Mouse (Mus musculus) embryonic fibroblast, embryonic 13.5 days (primary cell): ENCODE measurements around the gene Zbed5. TPM values are rescaled to one million over a fixed set of nuclear protein-coding genes. Genes with fewer than 3 reads are reported as not detected.
"Not testable (repeated sequence)": the region's sequence is repeated elsewhere in the genome, so short reads cannot be mapped to it uniquely, and the experiment has no call there.

Experiments
- H3K27ac ChIP-seq: 2 replicates; pipeline ENCODE4 v1.5.1; 2012; ENCODE audit warnings: low read length, control low read depth, inconsistent platforms; ENCODE audit not compliant: insufficient read depth
- H3K4me1 ChIP-seq: 2 replicates; pipeline ENCODE4 v1.6.1; 2011; ENCODE audit warnings: low read length; ENCODE audit not compliant: control insufficient read depth, insufficient read depth
- H3K4me3 ChIP-seq: 2 replicates; pipeline ENCODE4 v1.5.1; 2011; ENCODE audit warnings: mild to moderate bottlenecking, control low read depth, low read length; ENCODE audit not compliant: insufficient read depth
- CTCF ChIP-seq: IDR thresholded peaks from 2 replicates; pipeline ENCODE4 v1.5.1; 2011; ENCODE audit warnings: mild to moderate bottlenecking, control low read depth, low read length, moderate library complexity, borderline replicate concordance; ENCODE audit not compliant: insufficient read depth
- POLR2A ChIP-seq: IDR thresholded peaks from 2 replicates; pipeline ENCODE4 v1.6.1; 2011; ENCODE audit warnings: low read depth, mild to moderate bottlenecking, control low read depth, low read length, moderate library complexity
- polyA plus RNA-seq: library from polyadenylated mRNA; stranded (reverse); fragments of >200 nt; gene quantifications from 2 replicates; pipeline ENCODE4 v1.2.4, GENCODE M21; 2011; ENCODE audit warnings: low read depth; ENCODE audit not compliant: missing spikeins, insufficient read length

Gene Zbed5
- polyA plus RNA-seq, 1 experiment = 3.4 TPM

DNA sequence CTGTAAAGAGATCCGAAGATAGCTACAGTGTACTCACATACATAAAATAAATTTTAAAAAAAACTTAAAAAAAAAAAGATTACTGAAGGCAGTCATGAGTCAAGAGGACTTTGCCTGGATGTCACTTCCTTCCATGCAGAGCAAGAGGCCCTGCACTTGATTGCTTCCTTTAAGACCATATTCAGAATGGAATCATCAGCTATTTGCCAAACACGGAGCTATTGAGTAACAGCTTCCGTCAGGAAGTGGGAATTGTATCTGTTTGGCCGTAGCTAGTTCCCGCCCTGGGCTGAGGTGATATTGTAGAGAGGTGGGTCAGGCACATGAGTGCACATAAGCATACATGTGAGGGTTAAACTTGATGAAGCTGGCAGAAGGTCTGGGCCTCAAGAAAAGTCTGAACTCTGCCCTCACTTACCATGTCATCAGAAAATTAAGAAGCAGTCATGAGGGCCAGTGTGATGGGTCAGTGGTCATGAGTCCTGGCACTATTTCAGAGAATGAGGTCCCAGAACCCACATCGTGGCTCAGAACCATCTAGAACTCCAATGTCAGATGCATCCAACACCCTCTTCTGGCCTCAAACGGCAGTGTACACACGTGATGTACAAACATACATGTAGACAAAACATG is 29.4 kb downstream of the Zbed5 start:
- Histone ChIP-seq H3K4me1 (no peaks in the 10 kb centered on the region), H3K27ac (no peak overlapping the region), H3K4me3 (no peak overlapping the region)
- no peak for TF ChIP-seq CTCF
- TF ChIP-seq POLR2A = no peak

DNA sequence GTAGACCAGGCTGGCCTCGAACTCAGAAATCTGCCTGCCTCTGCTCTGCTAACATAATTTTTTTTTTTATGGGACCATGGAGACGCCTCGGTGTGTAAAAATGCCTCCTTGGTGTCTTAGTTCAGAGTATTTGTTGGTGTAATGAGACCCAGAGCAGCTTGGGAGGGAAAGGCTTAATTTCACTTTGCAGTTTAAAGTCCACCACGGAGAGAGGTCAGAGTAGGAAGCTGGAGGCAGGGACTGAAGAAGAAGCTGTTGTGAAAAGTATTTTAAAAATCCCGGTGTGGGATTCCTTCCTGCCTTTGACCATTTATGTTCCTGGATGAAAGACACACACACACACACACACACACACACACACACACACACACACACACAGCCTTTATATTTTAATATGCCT is 30.4 kb downstream of the Zbed5 start:
- TF ChIP-seq CTCF = no peak
- no peak for TF ChIP-seq POLR2A

DNA sequence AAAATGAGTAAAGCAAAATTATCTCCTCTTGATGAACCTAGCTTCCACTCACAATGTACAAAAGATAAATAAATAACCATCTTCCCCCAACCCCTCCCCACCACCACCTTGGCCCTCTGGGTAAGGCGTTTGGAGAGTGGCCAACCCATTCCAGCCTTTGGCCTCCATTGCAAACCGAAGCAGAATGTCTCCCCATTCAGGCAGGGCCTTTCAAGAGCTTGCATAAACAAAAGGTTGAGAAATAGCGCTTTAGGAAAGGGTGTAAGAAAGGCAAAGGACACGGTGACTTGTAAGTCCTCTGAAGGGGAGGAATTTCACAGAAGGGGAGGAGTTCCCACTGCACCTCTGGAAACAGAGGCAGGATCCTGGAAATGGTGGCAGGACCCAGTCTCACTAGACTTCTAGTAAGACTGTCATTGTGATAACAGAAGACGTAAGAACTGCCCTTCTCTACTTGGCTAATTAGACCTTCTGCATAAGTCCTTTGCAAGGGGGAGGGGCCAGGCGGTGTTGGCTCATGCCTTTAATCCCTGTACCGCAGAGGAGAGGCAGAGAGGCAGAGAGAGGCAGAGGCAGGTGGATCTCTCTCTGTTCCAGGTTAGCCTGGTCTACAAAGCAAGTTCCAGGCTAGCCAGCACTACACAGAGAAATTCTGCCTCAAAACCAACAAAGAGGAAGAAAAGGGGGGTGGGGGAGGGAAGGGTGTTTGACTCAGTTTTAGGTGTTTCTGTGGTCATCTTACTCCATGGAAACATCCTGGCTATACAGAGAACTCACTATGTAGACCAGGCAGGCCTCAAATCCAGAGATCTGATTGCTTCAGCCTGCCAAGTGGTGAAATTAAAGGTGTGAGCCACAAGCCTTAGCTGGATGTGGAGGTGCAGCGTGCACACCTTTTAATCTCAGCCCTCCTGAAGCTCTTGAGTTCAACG is 34.7 kb downstream of the Zbed5 start:
- Histone ChIP-seq H3K27ac (no peak overlapping the region), H3K4me1 (no peaks in the 10 kb centered on the region), H3K4me3 (no peak overlapping the region)
- no peak for TF ChIP-seq POLR2A
- TF ChIP-seq CTCF = no peak

More for the DNA sequence above, 30.4 kb downstream of the Zbed5 start:
- no peak overlapping the region for H3K4me3 ChIP-seq
- H3K4me1 ChIP-seq = no peaks in the 10 kb centered on the region
- no peak overlapping the region for H3K27ac ChIP-seq

DNA sequence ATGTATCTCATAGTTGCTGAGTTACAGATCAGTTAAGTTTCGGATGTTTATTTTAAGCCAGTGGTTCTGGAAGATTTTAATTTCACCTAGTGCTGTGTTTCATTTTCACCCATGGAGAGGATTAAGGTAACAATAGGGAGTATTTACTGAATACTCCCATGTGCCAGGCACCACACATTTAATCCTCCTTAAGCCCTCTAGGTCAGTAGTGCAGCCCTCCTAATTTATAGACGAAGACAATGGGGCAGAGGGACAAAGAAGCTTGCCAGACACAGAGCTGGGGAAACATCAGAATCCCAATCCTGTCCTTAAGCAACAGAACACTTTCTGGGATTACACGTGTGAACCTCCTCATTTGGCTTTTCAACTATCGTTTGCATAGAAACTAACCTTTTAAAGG is 41.4 kb downstream of the Zbed5 start:
- Histone ChIP-seq H3K27ac (no peak overlapping the region), H3K4me3 (no peak overlapping the region), H3K4me1 (no peaks in the 10 kb centered on the region)
- TF ChIP-seq CTCF (no peak), POLR2A (no peak)

DNA sequence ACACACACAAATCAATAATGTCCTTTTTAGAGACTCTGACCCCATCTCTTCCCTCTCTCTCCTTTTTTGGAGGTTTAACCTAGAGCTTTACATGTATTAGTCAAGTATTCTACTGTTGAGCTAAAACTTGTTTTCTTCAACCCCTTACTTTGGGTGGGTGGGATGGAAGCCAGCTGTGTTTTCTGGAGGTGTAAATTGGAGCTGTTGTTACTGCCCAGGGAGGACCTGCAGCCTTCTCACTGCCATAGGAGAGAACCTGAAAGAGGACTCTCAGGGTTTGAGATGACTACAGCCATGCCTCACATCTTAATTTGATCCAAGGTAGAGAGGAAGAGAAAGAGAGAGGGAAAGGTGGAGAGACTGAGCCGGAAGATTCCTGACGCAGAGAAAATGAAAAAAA is 44.8 kb downstream of the Zbed5 start:
- H3K4me3 ChIP-seq = no peak overlapping the region
- H3K27ac ChIP-seq = no peak overlapping the region
- no peaks in the 10 kb centered on the region; the same call in 1 of the 2 replicates for H3K4me1 ChIP-seq
- TF ChIP-seq POLR2A (no peak), CTCF (no peak)

DNA sequence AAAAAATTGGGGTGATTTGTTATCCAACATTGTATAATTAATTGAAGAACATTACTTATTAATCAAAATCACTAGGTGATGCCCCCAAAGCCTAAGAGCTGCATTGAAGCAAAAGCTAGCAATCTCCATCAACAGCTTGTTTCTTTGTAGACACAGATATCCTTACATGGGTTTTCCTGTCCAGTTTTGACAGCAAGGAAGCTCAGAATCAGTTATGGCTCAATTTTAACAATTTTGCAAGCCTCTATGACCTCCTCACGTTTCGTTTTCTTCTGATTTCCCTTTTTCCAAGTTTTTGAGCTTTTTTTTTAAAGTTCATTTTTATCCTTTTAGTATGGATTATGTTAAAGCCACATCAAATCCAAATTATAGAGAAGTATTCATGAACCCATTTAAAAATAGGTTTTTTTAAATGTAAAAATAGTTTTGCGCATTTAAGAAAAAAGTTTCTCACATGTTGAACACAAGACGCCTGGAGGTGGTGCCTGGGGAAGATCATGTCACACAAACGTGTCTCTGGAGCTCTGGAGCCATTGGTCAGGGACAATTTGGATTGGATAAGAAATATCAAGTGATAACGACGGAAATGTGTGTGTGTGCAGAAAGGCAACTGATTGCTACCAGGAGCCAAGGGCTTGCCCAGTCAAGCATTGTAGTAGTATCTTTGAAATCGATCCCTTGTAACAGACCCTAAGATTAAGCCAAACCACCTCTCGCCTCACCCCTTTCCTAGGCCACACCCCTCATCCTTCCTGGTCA is 45.4 kb downstream of the Zbed5 start:
- H3K4me3 ChIP-seq = peak overlapping the region; percentile 47
- TF ChIP-seq POLR2A (peak; percentile 72), CTCF (no peak)
- H3K27ac ChIP-seq = peak overlapping the region; percentile 34
- no peaks in the 10 kb centered on the region; the same call in 1 of the 2 replicates for H3K4me1 ChIP-seq

DNA sequence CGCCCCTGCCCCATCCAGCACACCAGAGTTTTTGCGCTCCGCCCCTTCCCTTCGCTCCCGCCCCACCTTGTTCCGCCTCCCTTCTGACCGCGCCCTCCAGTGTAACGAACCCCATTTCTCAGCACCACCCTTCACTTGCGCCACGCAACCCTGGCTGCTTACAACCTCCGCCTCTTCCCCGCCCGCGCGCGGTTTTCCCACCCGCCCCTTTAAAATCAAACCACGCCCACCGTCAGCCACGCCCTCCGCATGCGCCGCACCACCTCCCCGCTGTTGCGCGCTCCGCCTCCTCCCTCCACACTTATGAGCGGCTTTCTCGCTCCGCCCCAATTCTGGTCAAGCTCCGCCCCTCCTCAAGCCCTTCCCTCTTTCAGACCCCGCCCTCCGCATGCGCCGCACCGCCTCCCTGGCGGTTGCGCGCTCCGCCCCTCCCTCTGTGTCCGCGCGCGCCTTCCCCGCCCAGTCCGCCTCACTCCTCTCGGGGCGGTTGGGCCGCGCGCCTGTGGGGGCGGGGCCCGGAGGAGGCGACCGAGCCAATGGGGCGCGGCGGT is 46.0 kb downstream of the Zbed5 start, which contains the start of gene Vkorc1l1:
Gene Vkorc1l1, plus strand, starts transcription at position 476 of the 551 bp plus-strand sequence.
- no peaks in the 10 kb centered on the region; the same call in 1 of the 2 replicates for H3K4me1 ChIP-seq
- H3K27ac ChIP-seq = peak within 1 kb of the TSS; percentile 34
- H3K4me3 ChIP-seq = peak within 1 kb of the TSS; percentile 100
- TF ChIP-seq CTCF (no peak), POLR2A (no peak)

DNA sequence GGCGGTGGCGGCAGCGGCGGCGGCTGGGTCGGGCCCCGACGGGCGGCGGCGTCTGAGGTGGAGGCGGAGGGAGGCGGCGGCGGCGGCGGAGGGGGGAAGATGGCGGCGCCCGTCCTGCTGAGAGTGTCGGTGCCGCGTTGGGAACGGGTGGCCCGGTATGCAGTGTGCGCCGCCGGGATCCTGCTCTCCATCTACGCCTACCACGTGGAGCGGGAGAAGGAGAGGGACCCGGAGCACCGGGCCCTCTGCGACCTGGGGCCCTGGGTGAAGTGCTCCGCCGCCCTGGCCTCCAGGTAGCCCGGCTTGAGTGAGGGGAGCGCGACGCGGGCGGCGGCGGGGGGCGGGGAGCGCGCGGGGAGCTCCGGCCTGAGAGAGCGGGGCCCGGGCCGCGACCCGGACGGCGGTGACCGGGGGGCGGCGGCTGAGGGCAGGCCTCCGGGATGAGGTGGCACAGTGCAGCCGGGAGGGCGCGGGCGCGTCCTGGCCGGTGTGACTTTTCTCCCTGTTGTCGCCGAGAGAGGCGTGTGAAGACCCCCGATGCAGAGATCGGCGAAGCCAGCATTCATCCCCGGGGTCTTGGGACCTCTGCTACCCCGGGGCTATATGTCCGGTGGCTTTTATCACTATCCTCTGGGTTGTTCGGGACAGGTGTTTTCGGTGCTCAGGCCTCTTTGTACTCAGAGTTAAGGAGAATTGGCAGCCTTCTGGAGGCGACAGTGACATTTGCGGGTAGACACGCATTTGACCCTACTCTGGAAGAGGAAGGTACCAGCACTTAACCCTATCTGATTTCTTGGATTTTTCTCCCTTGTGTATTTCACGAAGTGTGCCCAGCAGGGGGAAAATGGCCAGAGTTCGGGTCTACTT is 46.8 kb downstream of the Zbed5 start:
- Histone ChIP-seq H3K27ac (peak overlapping the region; percentile 12; the same call in 1 of the 2 replicates), H3K4me3 (peak overlapping the region; percentile 100)
- H3K4me1 ChIP-seq = not testable (repeated sequence)

DNA sequence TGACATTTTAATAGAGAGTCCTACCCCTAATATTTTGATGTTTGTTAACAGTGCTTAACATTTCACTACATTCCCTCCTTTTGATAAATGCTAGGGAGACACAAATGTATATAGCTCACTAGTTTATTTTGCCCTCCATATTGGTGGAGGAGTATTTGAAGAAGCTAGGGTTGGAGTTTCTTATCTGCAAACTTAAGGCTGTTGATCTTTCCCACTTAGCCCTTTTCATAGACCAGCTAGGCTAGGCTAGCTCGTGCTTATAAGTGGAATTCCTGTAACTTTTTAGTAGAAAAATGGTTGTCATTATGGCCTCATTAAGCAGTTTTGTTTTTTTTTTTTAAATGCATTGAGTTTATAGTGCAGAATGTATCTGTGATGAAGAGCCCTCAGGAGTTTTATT is 47.9 kb downstream of the Zbed5 start:
- Histone ChIP-seq H3K4me1 (no peaks in the 10 kb centered on the region; the same call in 1 of the 2 replicates), H3K4me3 (no peak overlapping the region), H3K27ac (no peak overlapping the region)
- no peak for TF ChIP-seq POLR2A
- TF ChIP-seq CTCF = no peak
